Mouse (Mus musculus) frontal cortex, postnatal 14 days (tissue): ENCODE data around the gene Enox1.

Source experiments
- DNase-seq, 2 experiments: peaks; one replicate each; pipeline ENCODE4 v3.0.0; 2022; ENCODE audit warnings: low spot score in 2 of 2

The Enox1 gene

GRCm38 (mm10) chr14:77195314-77196020 lies 38.9 kb downstream of the Enox1 start:
- DNase-seq: no peak

DNA sequence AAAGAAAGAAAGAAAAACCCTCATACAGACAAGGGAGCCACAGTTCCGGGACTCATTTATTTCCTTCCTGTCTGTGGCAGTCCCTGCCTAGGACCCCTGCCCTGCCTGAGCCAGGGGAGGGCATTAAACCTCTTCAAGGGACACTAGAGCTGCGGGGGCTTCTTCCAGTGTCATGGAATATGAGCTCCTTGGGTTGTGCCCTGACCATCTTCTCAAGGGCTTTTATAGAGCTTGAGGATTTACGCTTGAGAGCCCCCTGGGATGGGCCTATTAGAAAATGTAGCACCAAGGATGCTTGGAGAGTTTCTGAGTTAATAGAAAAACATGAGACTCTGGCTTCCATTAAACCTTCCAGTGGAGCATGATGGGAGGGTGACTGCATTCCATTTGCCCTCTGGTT lies 39.7 kb downstream of the Enox1 start:
- no peak for DNase-seq

- DNase-seq: no peak
Measured at GRCm38 (mm10) chr14:77197414-77197915, 40.9 kb downstream of the Enox1 start.

DNA sequence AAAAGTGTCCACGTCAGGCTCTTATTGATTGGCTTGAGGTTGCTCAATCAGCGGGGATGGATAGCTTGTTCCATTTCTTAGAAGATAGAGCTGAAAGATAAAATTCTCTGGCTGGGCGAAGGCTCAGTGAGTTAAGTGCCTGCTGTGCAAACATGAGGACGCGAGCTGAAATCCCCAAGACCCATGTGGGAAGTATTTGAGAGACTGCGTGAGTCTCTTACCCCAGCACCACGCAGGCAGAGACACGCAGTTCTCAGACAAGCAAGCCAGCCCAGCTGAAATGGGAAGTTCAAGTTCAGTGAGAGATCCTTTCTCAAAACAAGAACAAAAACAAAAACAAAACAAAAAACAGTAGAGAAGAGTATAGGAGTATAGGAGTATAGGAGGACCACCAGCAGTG lies 54.3 kb downstream of the Enox1 start:
- no peak for DNase-seq

GRCm38 (mm10) chr14:77213210-77213609 lies 56.6 kb downstream of the Enox1 start:
- DNase-seq: no peak

GRCm38 (mm10) chr14:77214848-77215247 lies 58.3 kb downstream of the Enox1 start:
- DNase-seq: peak in 1 of 2 experiments; percentile 17

- peak; percentile 16 to 25 for DNase-seq
Measured at GRCm38 (mm10) chr14:77225346-77225745, 68.8 kb downstream of the Enox1 start.

DNA sequence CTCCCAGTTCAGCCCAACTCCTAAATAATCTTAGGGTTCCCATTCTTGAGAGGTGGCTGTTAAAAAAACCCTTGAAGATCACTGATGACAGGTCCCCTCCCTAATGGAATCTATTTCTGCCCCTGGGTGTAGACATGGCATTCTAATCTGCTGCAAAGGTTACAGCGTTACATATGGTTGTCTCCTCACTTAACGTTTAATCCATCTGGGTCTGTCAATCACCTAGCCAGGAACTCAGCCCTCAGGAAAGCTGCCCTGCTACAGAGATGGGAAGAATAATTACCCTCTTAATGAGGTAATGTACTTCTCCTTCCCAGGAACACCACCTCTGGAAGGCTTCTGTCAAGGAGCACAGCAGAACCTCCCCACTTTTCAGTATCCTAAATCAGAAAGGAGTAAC lies 82.2 kb downstream of the Enox1 start:
- no peak for DNase-seq

GRCm38 (mm10) chr14:77239360-77239759 lies 82.8 kb downstream of the Enox1 start:
- DNase-seq: no peak

- no peak for DNase-seq
Measured at GRCm38 (mm10) chr14:77246977-77247376, 90.4 kb downstream of the Enox1 start.

- no peak for DNase-seq
Measured at GRCm38 (mm10) chr14:77248426-77248825, 91.9 kb downstream of the Enox1 start.

- no peak for DNase-seq
Measured at GRCm38 (mm10) chr14:77248946-77249345, 92.4 kb downstream of the Enox1 start.

DNA sequence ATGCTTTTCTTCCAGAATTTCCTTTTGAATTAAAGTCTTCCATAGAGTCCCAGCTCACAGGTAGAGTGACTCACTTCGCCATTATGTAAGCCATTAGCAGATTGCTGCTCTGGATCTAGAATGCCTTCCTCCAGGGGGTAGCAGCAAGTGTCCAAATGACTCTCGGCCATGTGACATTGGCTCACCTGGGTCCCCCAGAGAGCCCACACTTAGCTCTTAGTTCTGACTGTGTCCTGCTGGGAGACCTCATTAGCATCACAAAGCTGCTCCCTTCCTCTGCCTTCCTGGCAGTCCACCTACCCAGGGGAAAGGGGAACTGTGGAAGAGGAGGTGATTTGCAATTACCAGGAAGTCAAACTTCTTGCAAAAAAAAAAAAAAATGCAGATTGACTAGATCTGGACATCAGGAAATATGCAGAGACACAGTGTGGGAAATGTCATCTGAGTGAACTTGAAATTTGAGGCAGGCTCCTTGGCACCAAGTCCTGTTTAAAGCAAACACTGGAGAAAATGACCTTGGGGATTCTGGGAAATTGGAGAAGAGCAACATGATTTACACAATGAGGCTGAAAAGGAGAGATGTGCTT lies 94.2 kb downstream of the Enox1 start:
- no peak for DNase-seq

- DNase-seq: no peak
Measured at GRCm38 (mm10) chr14:77255201-77255600, 98.6 kb downstream of the Enox1 start.

DNA sequence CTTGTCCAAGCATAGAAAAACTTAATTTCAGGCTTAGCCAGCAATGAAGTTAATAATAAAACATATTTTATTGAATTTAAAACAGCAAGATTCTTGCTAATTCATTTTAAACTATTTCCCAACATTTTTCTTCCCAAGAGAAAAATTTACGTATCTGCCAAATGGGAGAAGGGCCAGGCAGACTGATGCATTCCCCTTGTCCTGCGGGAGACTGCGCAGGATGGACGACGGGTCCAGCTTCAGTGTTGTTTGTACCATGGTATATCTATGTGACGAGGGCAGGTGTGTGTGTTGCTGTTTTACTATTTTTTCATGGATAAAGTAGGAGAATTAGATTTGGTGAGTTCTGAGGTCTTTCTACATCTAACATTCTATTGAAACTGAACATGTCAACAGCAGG lies 99.1 kb downstream of the Enox1 start:
- no peak for DNase-seq

- no peak for DNase-seq
Measured at GRCm38 (mm10) chr14:77256943-77257342, 100.4 kb downstream of the Enox1 start.

GRCm38 (mm10) chr14:77257461-77257860 lies 100.9 kb downstream of the Enox1 start:
- no peak for DNase-seq

GRCm38 (mm10) chr14:77258186-77258585 lies 101.6 kb downstream of the Enox1 start:
- no peak for DNase-seq

- DNase-seq: no peak
Measured at GRCm38 (mm10) chr14:77259686-77260085, 103.1 kb downstream of the Enox1 start.

DNA sequence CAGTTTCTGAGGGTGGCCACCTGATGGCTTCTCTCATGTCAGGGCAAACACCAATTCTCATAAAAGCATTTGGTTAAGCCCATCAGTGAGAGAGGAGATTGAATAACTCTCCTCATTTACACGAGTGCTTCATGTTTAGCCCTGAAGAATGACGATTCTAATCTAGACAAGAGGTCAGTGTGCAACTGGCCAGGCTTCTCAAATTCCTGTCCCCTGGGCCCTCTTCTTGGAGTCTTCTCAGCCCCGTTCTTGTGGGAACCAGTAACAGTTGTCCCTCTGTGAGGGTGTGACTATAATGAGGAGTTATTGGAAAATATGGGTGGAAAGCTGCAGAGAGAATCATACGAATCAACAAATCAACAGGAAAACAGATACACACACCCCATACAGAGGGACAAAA lies 103.5 kb downstream of the Enox1 start:
- no peak for DNase-seq

DNA sequence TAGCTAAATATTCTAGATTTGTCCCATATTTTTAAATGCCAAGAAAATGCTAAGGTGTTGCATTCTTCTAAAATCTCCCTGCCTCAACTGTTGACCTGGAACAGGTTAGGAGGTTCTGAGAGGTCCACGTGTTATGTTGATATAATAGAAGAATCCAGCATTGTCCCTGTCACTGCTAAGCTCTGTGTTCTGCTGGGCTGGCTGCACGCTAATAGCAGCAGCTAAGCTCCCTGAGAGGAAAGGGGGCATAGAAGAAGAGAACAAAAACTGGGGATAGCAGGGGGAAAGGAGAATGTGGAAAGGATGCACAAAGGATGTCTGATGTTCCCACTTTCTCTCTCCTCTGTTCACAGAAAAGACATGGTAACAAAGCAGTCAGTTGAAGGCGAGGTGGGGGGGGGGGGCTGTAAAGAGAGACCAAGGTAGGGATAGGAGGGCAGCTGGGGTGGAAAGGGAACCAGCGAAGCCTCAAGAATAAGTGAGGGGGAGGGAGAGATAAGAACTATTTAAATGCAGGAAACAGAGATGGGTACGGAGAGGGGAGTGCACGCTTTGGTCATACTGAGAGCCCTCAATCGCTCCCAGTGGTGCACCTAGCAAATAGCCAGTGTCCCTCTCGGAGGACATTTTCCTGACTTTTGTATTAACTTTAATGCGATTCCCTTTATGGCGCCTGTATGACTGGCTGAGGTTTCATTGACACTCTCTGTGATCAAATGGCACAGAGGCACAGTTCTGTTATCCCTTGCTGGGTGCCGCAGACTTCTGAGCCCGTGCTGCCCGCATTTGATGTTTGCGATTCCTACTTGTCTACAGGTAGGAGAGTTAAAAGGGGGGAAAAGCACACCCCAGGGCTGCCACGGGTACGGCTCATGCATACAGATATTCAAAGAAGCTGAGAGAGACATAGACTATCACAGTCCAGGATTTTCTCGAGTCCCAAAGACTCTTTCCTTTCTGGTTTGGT lies 110.5 kb downstream of the Enox1 start:
- no peak for DNase-seq

- DNase-seq: no peak
Measured at GRCm38 (mm10) chr14:77272248-77272930, 115.8 kb downstream of the Enox1 start.
